Mouse (Mus musculus): Measurements from ENCODE around the gene Tssc4. TPM values are rescaled to one million over a fixed set of nuclear protein-coding genes. Genes with fewer than 3 reads are reported as not detected.

Gene Tssc4
- polyA plus RNA-seq, 1 experiment: 48.2 TPM

DNA sequence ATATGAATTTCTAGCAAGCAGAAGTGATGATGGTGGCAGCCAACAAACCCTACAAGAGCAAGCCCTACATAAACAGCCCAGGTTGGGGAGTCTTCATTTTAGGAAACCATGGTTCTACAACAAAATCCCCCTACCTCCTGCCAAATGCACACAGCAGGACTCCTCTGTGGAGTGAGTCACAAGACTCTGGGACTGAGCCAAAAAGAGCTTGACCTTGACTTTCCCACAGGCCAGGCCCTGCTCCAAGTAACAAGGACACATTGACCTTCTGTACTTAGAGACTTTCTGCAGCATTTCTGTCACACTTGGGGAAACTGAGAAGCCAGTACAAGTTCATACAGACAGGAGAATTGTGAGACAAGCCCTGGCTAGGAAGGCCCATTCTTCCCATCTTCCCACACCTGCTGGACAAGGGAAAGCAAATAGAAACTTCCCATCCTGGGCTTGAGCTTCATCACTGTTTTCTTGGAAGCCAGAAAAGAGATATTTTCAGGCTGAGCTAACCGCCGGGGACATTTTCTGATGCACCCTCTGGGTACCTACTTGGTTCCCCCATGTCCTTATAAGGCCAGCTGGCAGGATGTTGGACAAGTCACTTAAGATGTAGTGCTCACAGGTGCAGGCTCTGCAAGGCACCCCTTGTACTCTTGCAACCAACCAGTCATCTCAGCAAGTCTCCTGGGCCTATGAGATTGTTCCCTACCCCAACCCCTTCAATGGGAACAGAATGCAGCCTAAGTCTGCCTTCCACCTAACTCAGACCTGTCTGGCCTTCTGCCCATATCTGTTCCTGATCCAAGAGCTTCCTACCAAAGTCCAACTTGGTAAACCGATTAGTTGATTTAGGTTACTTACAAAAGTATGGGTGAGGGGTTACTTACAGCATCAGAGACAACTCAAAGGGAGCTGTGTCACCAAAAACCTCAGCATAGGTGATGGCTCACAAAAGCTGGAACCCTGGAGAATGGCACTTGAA, 18.9 kb upstream of the Tssc4 start:
- no peak overlapping the region for H3K27ac ChIP-seq (ENCODE audit: control insufficient read depth, insufficient read depth, low read depth, low read length, poor library complexity)
- 72% methylated on average over 3 of the region's 3 CpGs for WGBS

DNA sequence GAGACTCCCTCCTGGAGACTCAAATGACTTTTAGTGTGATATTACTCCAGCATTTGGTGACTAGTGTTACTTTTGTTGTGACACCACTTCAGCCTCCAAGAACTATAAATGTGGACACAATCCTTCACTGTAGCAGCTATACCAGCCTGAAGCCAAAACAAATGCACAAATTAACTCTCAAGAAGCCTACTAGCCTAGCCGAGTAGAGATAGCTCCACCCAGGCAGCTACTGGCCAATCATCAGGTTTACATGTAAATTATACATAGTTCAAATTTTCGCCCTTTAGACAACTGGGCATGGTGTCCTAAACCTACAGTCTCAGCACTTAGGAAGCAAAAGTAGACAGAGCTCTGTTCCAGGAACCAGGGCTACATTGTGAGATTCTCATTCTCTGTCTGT, 17.7 kb upstream of the Tssc4 start:
- 32% methylated on average over 2 of the region's 2 CpGs for WGBS
- no peak overlapping the region for H3K27ac ChIP-seq (ENCODE audit: control insufficient read depth, insufficient read depth, low read depth, low read length, poor library complexity)
- no peak for TF ChIP-seq POLR2A (IDR thresholded peaks at IDR 0.05; ENCODE audit: borderline replicate concordance, control insufficient read depth, low read depth, low read length)
- TF ChIP-seq CTCF (IDR thresholded peaks at IDR 0.05; ENCODE audit: control insufficient read depth, insufficient read depth, low read length): no peak
- no peak overlapping the region for H3K4me3 ChIP-seq (replicated peaks; ENCODE audit: control insufficient read depth, low read depth, low read length)
- H3K4me1 ChIP-seq (ENCODE audit: control insufficient read depth, insufficient read depth, low read length): peaks cover 6% of the 10 kb centered on the region

More for the DNA sequence above, 18.9 kb upstream of the Tssc4 start:
- H3K4me1 ChIP-seq (ENCODE audit: control insufficient read depth, insufficient read depth, low read length): peaks cover 5% of the 10 kb centered on the region; the same call in 1 of the 2 replicates
- no peak for TF ChIP-seq POLR2A (IDR thresholded peaks at IDR 0.05; ENCODE audit: borderline replicate concordance, control insufficient read depth, low read depth, low read length)
- TF ChIP-seq CTCF (IDR thresholded peaks at IDR 0.05; ENCODE audit: control insufficient read depth, insufficient read depth, low read length): no peak
- no peak overlapping the region for H3K4me3 ChIP-seq (replicated peaks; ENCODE audit: control insufficient read depth, low read depth, low read length)

DNA sequence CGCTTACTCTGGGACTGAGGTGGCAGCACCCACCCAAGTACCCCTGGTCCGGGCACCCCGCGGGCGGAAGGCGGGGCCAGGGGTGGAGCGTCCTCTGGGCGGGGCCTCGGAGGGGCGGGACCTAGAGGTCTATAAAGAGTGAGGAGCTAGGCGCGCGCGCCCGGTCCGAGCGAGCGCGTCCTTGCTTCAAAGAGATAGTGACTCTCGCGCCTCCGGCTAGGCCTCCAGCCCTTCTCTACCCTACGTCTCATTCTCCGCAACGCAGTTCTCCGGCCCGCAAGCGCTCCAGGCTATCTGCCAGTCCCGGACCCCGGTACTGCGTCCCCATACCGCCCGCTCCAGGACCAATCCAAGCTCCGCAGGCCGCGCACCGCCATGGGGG, 16.4 kb upstream of the Tssc4 start, which contains the start of gene Cd81:
Gene Cd81 (plus strand): TSS at position 114 of the 382 bp plus-strand sequence.
- H3K4me3 ChIP-seq (replicated peaks; ENCODE audit: control insufficient read depth, low read depth, low read length): peak within 1 kb of the TSS; percentile 94
- TF ChIP-seq CTCF (IDR thresholded peaks at IDR 0.05; ENCODE audit: control insufficient read depth, insufficient read depth, low read length) (no peak), POLR2A (IDR thresholded peaks at IDR 0.05; ENCODE audit: borderline replicate concordance, control insufficient read depth, low read depth, low read length) (peak; percentile 92)
- under 1% methylated on average over 37 of the region's 37 CpGs for whole genome bisulfite sequencing
- peaks cover 9% of the 10 kb centered on the region for H3K4me1 ChIP-seq (ENCODE audit: control insufficient read depth, insufficient read depth, low read length)
- peak within 1 kb of the TSS; percentile 86 for H3K27ac ChIP-seq (ENCODE audit: control insufficient read depth, insufficient read depth, low read depth, low read length, poor library complexity)

DNA sequence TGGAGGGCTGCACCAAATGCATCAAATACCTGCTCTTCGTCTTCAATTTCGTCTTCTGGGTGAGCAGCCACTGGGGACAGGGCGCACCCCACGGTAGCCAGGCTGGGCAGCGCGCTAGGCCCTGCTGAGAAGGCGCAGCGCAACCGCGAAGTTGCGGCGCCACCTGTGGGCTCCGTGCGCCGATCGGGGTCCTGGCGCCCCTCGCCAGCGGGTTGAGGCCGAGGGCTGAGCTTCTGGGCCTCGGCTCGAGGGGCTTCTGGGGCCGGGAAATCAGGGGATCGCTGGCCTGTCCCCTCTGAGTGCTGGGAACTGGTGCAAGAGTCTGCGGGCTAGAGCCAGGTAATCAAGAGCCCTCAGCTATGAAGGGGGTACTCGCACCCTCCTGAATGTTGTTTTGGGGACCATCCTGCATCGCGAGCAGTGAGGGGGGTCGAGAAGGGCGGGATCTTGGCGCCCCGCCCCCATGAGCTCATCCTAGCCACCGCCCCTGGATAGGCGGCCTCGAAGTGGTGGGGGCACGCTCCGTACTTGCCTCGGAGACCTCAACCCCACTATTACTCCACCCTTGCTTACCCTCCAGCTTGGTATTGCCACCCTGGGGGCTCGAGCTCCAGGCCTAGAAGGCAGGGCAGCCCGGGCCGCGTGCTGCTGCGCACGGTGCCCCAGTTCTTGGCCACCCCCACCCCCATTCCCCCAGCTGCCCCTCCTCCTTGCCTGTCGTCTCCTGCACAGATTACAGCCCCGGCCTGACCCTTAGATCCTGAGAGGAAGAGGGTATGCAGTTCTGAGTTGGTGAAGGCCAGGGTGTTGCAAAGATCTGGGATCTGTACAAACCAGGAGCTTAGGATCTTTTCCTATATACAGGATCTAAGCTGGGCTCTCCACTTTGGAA, 15.8 kb upstream of the Tssc4 start:
- peak overlapping the region; percentile 86 for H3K27ac ChIP-seq (ENCODE audit: control insufficient read depth, insufficient read depth, low read depth, low read length, poor library complexity)
- peaks cover 15% of the 10 kb centered on the region for H3K4me1 ChIP-seq (ENCODE audit: control insufficient read depth, insufficient read depth, low read length)
- peak overlapping the region; percentile 94 for H3K4me3 ChIP-seq (replicated peaks; ENCODE audit: control insufficient read depth, low read depth, low read length)
- under 1% methylated on average over 46 of the region's 46 CpGs for WGBS
- TF ChIP-seq CTCF (IDR thresholded peaks at IDR 0.05; ENCODE audit: control insufficient read depth, insufficient read depth, low read length) (peak; percentile 21; the same call in 1 of the 2 replicates), POLR2A (IDR thresholded peaks at IDR 0.05; ENCODE audit: borderline replicate concordance, control insufficient read depth, low read depth, low read length) (no peak)

DNA sequence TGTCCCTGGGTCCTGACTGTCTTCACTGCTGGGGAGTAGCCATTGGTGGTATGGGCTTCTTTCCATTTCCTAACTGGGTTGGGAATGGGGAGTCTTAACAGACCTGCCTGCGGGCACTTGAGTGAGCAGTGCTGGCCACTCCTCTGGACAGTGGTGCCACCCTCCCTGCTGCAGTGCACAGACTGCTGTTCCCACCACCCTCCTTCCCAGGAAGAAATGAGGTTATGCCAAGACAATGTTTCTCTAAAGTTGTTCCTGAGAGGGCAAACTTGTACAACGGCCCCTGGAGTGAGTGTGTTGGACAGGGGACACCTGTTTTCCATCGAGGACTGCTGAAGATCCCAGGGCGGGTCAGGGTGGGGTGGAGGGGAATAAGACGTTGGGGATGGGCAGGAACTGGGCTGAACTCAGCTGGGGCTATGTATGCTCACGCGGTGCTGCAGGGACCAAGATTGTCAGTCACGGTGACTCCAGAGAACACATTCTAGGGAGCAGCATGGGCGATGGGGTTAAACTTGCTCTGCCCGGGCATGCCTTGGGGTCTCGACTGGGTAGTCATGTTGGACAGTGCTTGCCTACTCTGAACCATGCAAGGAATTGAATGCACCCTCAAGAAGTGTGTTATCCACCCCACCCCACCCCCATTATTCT, 15.0 kb upstream of the Tssc4 start:
- Histone ChIP-seq H3K27ac (ENCODE audit: control insufficient read depth, insufficient read depth, low read depth, low read length, poor library complexity) (no peak overlapping the region), H3K4me1 (ENCODE audit: control insufficient read depth, insufficient read depth, low read length) (peaks cover 17% of the 10 kb centered on the region), H3K4me3 (replicated peaks; ENCODE audit: control insufficient read depth, low read depth, low read length) (peak overlapping the region; percentile 94)
- 25% methylated on average over 11 of the region's 11 CpGs for WGBS
- TF ChIP-seq CTCF (IDR thresholded peaks at IDR 0.05; ENCODE audit: control insufficient read depth, insufficient read depth, low read length) (no peak), POLR2A (IDR thresholded peaks at IDR 0.05; ENCODE audit: borderline replicate concordance, control insufficient read depth, low read depth, low read length) (no peak)

DNA sequence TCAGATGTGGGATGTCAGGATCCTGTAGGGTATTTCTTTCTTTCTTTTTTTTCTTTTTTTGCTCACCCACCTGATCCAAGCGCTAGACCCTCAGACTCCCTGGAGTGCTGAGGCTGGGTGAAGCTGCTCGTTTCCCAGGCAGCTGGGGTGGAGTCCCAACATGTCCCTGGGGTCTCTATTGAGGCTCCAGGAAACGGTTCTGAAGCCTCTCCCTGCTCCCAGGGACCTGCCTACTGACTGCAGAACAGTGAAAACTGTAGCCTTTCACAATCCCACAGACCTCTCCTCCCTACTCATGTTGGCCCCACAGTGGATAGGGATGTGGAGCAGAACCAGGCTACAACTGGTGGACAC, 14.5 kb upstream of the Tssc4 start:
- Histone ChIP-seq H3K27ac (ENCODE audit: control insufficient read depth, insufficient read depth, low read depth, low read length, poor library complexity) (no peak overlapping the region), H3K4me3 (replicated peaks; ENCODE audit: control insufficient read depth, low read depth, low read length) (no peak overlapping the region), H3K4me1 (ENCODE audit: control insufficient read depth, insufficient read depth, low read length) (peaks cover 18% of the 10 kb centered on the region)
- WGBS: 47% methylated on average over 3 of the region's 3 CpGs
- TF ChIP-seq CTCF (IDR thresholded peaks at IDR 0.05; ENCODE audit: control insufficient read depth, insufficient read depth, low read length) (no peak), POLR2A (IDR thresholded peaks at IDR 0.05; ENCODE audit: borderline replicate concordance, control insufficient read depth, low read depth, low read length) (no peak)

DNA sequence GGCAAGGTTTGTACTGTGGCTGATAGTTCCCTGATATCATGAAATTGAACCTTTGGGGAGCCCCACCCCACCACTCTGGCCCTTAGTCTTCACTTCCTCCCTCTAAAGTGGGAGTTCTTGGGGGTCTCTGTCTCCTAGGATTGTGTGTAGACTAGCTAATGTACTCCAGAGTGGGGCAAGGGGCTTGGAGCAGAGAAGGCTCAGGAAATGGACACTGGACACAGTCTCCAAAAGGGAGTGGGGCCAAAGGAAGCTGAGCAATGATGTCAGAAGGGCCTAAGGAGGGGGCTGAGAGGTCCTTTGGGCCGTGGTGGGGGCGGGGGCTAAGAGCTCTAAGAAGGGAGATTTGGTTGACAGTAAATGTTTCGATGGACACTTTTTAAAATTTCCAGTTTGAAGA, 14.0 kb upstream of the Tssc4 start:
- no peak for TF ChIP-seq CTCF (IDR thresholded peaks at IDR 0.05; ENCODE audit: control insufficient read depth, insufficient read depth, low read length)
- TF ChIP-seq POLR2A (IDR thresholded peaks at IDR 0.05; ENCODE audit: borderline replicate concordance, control insufficient read depth, low read depth, low read length): no peak
- 57% methylated on average over 3 of the region's 3 CpGs for WGBS
- no peak overlapping the region for H3K4me3 ChIP-seq (replicated peaks; ENCODE audit: control insufficient read depth, low read depth, low read length)
- peaks cover 18% of the 10 kb centered on the region for H3K4me1 ChIP-seq (ENCODE audit: control insufficient read depth, insufficient read depth, low read length)
- no peak overlapping the region for H3K27ac ChIP-seq (ENCODE audit: control insufficient read depth, insufficient read depth, low read depth, low read length, poor library complexity)
